ENCODE assay signal across 14 mouse cellular contexts in genomic region chr13:24640836-24641385, GRCm38 (mm10). TPM values are rescaled to one million over a fixed set of nuclear protein-coding genes. Genes with fewer than 3 reads are reported as not detected.
DNase-seq lines count a peak whose midpoint lies in the region; ATAC-seq lines count a peak whose summit lies in the region.
"Had no signal": no experiment of that assay in that cellular context is flagged by ENCODE, and none has a peak within 500 bp of the region (broad histone marks: within the 10 kb centered on the region; RNA-seq: fewer than 3 reads in every experiment).

No protein-coding gene starts in this region.

- H3K27ac ChIP-seq in hindbrain, embryonic 13.5 days = peak overlapping the region; percentile 93
- no peak overlapping the region for H3K27ac ChIP-seq in hindbrain, embryonic 11.5 days (ENCODE audit: low read depth, low read length)
- H3K27ac ChIP-seq in brown adipose tissue, adult 24 weeks (replicated peaks; ENCODE audit: low read depth, low read length) = peak overlapping the region; percentile 36; the same call in 1 of the 2 replicates
- peak overlapping the region; percentile 52 for H3K27ac ChIP-seq in midbrain, embryonic 12.5 days (replicated peaks)
- H3K27ac ChIP-seq: limb, embryonic 10.5 days had no signal

- H3K4me2 ChIP-seq in hindbrain, embryonic 13.5 days = peak overlapping the region; percentile 75
- no peak overlapping the region for H3K4me2 ChIP-seq in hindbrain, embryonic 11.5 days (replicated peaks; ENCODE audit: low read depth, low read length)
- H3K4me2 ChIP-seq in midbrain, embryonic 12.5 days (replicated peaks) = peak overlapping the region; percentile 76

- H3K4me1 ChIP-seq in hindbrain, embryonic 13.5 days (replicated peaks) = peaks cover 52% of the 10 kb centered on the region
- peaks cover 4% of the 10 kb centered on the region for H3K4me1 ChIP-seq in hindbrain, embryonic 11.5 days (replicated peaks; ENCODE audit: control insufficient read depth, insufficient read depth, low read length)
- peaks cover 16% of the 10 kb centered on the region for H3K4me1 ChIP-seq in brown adipose tissue, adult 24 weeks (ENCODE audit: control insufficient read depth, insufficient read depth, insufficient read length, low read length)
- H3K4me1 ChIP-seq in midbrain, embryonic 12.5 days = peaks cover 32% of the 10 kb centered on the region

- H3K4me3 ChIP-seq in hindbrain, embryonic 13.5 days = peak overlapping the region; percentile 73
- H3K4me3 ChIP-seq in hindbrain, embryonic 11.5 days (ENCODE audit: low read depth, low read length) = no peak overlapping the region
- H3K4me3 ChIP-seq in brown adipose tissue, adult 24 weeks (ENCODE audit: insufficient read depth, low read depth, low read length) = no peak overlapping the region
- peak overlapping the region; percentile 65; the same call in 1 of the 2 replicates for H3K4me3 ChIP-seq in midbrain, embryonic 12.5 days
- H3K4me3 ChIP-seq: limb, embryonic 10.5 days; myocyte had no signal

- no peak for DNase-seq in hindbrain, embryonic 11.5 days (ENCODE audit: low spot score)
- DNase-seq in CD4-positive, CD25-positive, alpha-beta regulatory T cell, adult 2 months (ENCODE audit: low read depth, low spot score) = peak; percentile 55
- no peak for DNase-seq in gastrocnemius, adult 8-10 months (ENCODE audit: low spot score in 2 of 2)
- DNase-seq in spleen, postnatal 4 days (ENCODE audit: low spot score in 2 of 2) = no peak
- DNase-seq: cerebellum, postnatal 36 days; heart, postnatal 10 days; lung, embryonic 14.5 days; right cerebral cortex, postnatal 25 days; thymus, postnatal 36 days had no signal

- 0 out of 2 replicates have a peak, but pooled peaks cover 5% of the 10 kb centered on the region for H3K27me3 ChIP-seq in hindbrain, embryonic 13.5 days
- H3K27me3 ChIP-seq in hindbrain, embryonic 11.5 days (ENCODE audit: control insufficient read depth, insufficient read depth, low read length) = no peaks in the 10 kb centered on the region; the same call in 1 of the 2 replicates
- peaks cover 30% of the 10 kb centered on the region for H3K27me3 ChIP-seq in midbrain, embryonic 12.5 days

- WGBS in hindbrain, embryonic 13.5 days = 55% methylated on average over 3 of the region's 3 CpGs
- 81% methylated on average over 3 of the region's 3 CpGs for WGBS in hindbrain, embryonic 11.5 days
- 63% methylated on average over 3 of the region's 3 CpGs for WGBS in midbrain, embryonic 12.5 days

- no peaks in the 10 kb centered on the region for H3K36me3 ChIP-seq in hindbrain, embryonic 13.5 days
- no peaks in the 10 kb centered on the region for H3K36me3 ChIP-seq in hindbrain, embryonic 11.5 days (ENCODE audit: control insufficient read depth, insufficient read depth, low read length)
- H3K36me3 ChIP-seq in midbrain, embryonic 12.5 days = no peaks in the 10 kb centered on the region
- H3K36me3 ChIP-seq: limb, embryonic 10.5 days had no signal

- ATAC-seq in hindbrain, embryonic 13.5 days (ENCODE audit: low FRiP score) = no peak
- ATAC-seq in hindbrain, embryonic 11.5 days (ENCODE audit: low FRiP score) = no peak
- ATAC-seq in midbrain, embryonic 12.5 days (ENCODE audit: low FRiP score, low read depth) = no peak

- H3K9me3 ChIP-seq in hindbrain, embryonic 13.5 days = no peaks in the 10 kb centered on the region
- no peaks in the 10 kb centered on the region for H3K9me3 ChIP-seq in hindbrain, embryonic 11.5 days (ENCODE audit: control insufficient read depth, low read length)
- no peaks in the 10 kb centered on the region for H3K9me3 ChIP-seq in midbrain, embryonic 12.5 days
- H3K9me3 ChIP-seq: limb, embryonic 10.5 days had no signal

- peak overlapping the region; percentile 85 for H3K9ac ChIP-seq in hindbrain, embryonic 13.5 days
- H3K9ac ChIP-seq in hindbrain, embryonic 11.5 days (ENCODE audit: low read depth, low read length) = no peak overlapping the region
- 0 out of 2 replicates have a peak overlapping the region, but pooled peaks have one; percentile 20 for H3K9ac ChIP-seq in midbrain, embryonic 12.5 days (replicated peaks)
- H3K9ac ChIP-seq: lung, embryonic 14.5 days had no signal

RNA-seq across cellular contexts. Expression of gene Ripor2, which starts 58.9 kb away (rescaled TPM):
- 22.2 and 24.1 TPM in 2 replicates for polyA plus RNA-seq in hindbrain, embryonic 13.5 days (2015; fragmentation: Nextera tagmentation; extraction: Ambion mirVana)
- 9.5 and 10.4 TPM in 2 replicates for polyA plus RNA-seq in hindbrain, embryonic 11.5 days (2014; fragmentation: Nextera tagmentation; extraction: Ambion mirVana)
- 3.8 and 7.8 TPM in 2 replicates for polyA plus RNA-seq in brown adipose tissue, adult 24 weeks (2012; ENCODE audit: insufficient read depth, insufficient read length, missing spikeins)
- polyA plus RNA-seq in midbrain, embryonic 12.5 days (2016; fragmentation: Nextera tagmentation; extraction: Ambion mirVana) = 19.8 and 21.9 TPM in 2 replicates
- 1 to 10 TPM; 3.1 to 9.0 (median 4.5) TPM for total RNA-seq in gastrocnemius, adult 8-10 months (2022)

Comparison
In these comparisons a context has a peak if more than half of its experiments do, and no peak if none do; other contexts are left out.
1. H3K4me3 ChIP-seq: peak in hindbrain, embryonic 13.5 days (single experiment) and midbrain, embryonic 12.5 days (single experiment); none in hindbrain, embryonic 11.5 days (single experiment) and brown adipose tissue, adult 24 weeks (single experiment).